Mouse (Mus musculus): ENCODE results near the gene Canx. TPM values are rescaled to one million over a fixed set of nuclear protein-coding genes. Genes with fewer than 3 reads are reported as not detected.

Canx gene
- polyA plus RNA-seq, 1 experiment from 2014 or later = 262 TPM

- peaks cover 11% of the 10 kb centered on the region for H3K36me3 ChIP-seq
- H3K9me3 ChIP-seq = no peaks in the 10 kb centered on the region
- H3K27me3 ChIP-seq (replicated peaks) = no peaks in the 10 kb centered on the region
- 80% methylated on average over 2 of the region's 2 CpGs for WGBS
- ATAC-seq (ENCODE audit: extremely low read depth, insufficient number of reproducible peaks, low FRiP score, low TSS enrichment) = no peak
- peaks cover 60% of the 10 kb centered on the region for H3K4me1 ChIP-seq
- no peak overlapping the region for H3K4me2 ChIP-seq
- no peak overlapping the region for H3K27ac ChIP-seq (replicated peaks)
- no peak overlapping the region for H3K9ac ChIP-seq
- no peak overlapping the region for H3K4me3 ChIP-seq
Observed at GRCm38 (mm10) chr11:50272819-50273218, 52.7 kb downstream of the Canx start.

DNA sequence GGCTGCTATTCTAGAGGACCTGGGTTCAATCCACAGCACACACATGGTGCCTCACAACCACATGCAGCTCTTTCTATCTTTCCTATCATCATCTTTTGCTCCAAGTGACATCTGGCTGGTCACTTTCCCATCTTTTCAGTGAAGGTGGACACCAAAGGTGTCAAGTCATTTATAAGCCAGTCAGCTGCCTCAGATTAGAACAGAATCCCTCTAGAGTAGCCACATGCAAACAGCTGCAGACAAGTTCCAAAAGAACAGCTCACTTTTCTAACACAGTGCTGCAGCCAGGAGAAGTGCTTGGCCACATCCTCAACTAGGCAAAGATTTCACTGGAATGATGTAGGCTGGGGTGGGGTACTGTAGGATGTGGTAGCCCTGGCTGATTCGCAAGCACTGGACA lies 55.6 kb downstream of the Canx start:
- no peaks in the 10 kb centered on the region for H3K9me3 ChIP-seq
- H3K27me3 ChIP-seq (replicated peaks) = no peaks in the 10 kb centered on the region
- no peak overlapping the region for H3K27ac ChIP-seq (replicated peaks)
- H3K4me2 ChIP-seq = no peak overlapping the region
- H3K4me3 ChIP-seq = no peak overlapping the region
- WGBS = 68% methylated on average over 1 of the region's 1 CpGs
- no peak overlapping the region for H3K9ac ChIP-seq
- no peak for ATAC-seq (ENCODE audit: extremely low read depth, insufficient number of reproducible peaks, low FRiP score, low TSS enrichment)
- H3K4me1 ChIP-seq = peaks cover 38% of the 10 kb centered on the region
- peaks cover 22% of the 10 kb centered on the region for H3K36me3 ChIP-seq

GRCm38 (mm10) chr11:50269163-50269562 lies 56.3 kb downstream of the Canx start:
- Histone ChIP-seq H3K4me2 (no peak overlapping the region), H3K36me3 (peaks cover 29% of the 10 kb centered on the region), H3K9me3 (no peaks in the 10 kb centered on the region), H3K4me1 (peaks cover 31% of the 10 kb centered on the region), H3K4me3 (no peak overlapping the region), H3K27me3 (replicated peaks) (no peaks in the 10 kb centered on the region), H3K27ac (replicated peaks) (no peak overlapping the region), H3K9ac (no peak overlapping the region)
- 75% methylated on average over 2 of the region's 2 CpGs for WGBS
- ATAC-seq (ENCODE audit: extremely low read depth, insufficient number of reproducible peaks, low FRiP score, low TSS enrichment) = no peak

DNA sequence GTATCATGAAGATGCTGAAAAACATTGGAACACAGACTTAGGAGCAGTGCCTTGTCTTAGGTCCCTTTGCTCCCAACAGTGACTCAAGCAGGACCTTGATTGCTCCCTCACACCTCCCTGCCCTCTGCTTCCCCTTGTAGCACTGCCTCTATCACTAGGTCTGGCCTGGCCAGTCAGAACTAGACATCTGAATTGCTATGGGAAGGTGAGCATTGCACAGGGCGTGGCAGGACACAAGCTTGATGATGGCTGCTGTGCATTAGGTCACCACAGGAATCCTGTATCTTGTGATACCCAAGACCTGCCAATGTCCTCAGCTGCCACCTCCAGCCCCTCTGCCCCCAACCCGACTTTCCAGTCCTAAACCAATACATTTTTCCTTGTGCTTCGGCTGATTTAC lies 58.5 kb downstream of the Canx start:
- H3K4me1 ChIP-seq = peaks cover 14% of the 10 kb centered on the region
- no peak overlapping the region for H3K4me2 ChIP-seq
- 94% methylated on average over 3 of the region's 3 CpGs for WGBS
- H3K36me3 ChIP-seq = peaks cover 50% of the 10 kb centered on the region
- H3K9me3 ChIP-seq = no peaks in the 10 kb centered on the region
- H3K9ac ChIP-seq = no peak overlapping the region
- no peak overlapping the region for H3K4me3 ChIP-seq
- H3K27me3 ChIP-seq (replicated peaks) = no peaks in the 10 kb centered on the region
- no peak for ATAC-seq (ENCODE audit: extremely low read depth, insufficient number of reproducible peaks, low FRiP score, low TSS enrichment)
- no peak overlapping the region for H3K27ac ChIP-seq (replicated peaks)

DNA sequence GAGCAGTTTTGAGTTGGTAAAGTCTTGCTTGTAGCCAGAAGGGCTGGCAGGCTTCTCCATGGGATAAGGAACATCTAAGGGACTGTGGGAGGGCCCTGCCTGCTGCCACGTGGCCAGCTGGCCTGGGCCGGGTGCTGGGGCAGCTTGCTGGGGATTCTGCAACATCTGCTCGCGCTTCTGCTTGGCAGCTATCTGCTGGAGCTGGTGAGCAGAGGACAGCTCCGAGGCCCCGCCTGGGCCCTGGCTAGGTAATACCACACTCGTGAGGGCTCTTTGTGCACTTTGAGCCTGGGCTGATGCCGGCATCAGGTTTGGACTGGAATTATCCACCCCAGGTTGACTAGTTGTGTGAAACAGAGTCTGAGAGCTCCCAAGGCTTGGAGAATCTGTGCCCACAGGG lies 59.5 kb downstream of the Canx start:
- H3K27ac ChIP-seq (replicated peaks) = no peak overlapping the region
- no peak for ATAC-seq (ENCODE audit: extremely low read depth, insufficient number of reproducible peaks, low FRiP score, low TSS enrichment)
- no peak overlapping the region for H3K4me2 ChIP-seq
- H3K4me3 ChIP-seq = no peak overlapping the region
- H3K36me3 ChIP-seq = peaks cover 61% of the 10 kb centered on the region
- no peaks in the 10 kb centered on the region for H3K9me3 ChIP-seq
- H3K27me3 ChIP-seq (replicated peaks) = no peaks in the 10 kb centered on the region
- no peak overlapping the region for H3K9ac ChIP-seq
- peaks cover 3% of the 10 kb centered on the region for H3K4me1 ChIP-seq
- 79% methylated on average over 8 of the region's 8 CpGs for WGBS

- no peaks in the 10 kb centered on the region for H3K27me3 ChIP-seq (replicated peaks)
- no peaks in the 10 kb centered on the region for H3K4me1 ChIP-seq
- ATAC-seq (ENCODE audit: extremely low read depth, insufficient number of reproducible peaks, low FRiP score, low TSS enrichment) = no peak
- no peak overlapping the region for H3K9ac ChIP-seq
- no peak overlapping the region for H3K4me2 ChIP-seq
- peaks cover 88% of the 10 kb centered on the region for H3K36me3 ChIP-seq
- H3K9me3 ChIP-seq = no peaks in the 10 kb centered on the region
- no peak overlapping the region for H3K4me3 ChIP-seq
- H3K27ac ChIP-seq (replicated peaks) = no peak overlapping the region
- 84% methylated on average over 3 of the region's 3 CpGs for WGBS
Observed at GRCm38 (mm10) chr11:50263198-50263597, 62.3 kb downstream of the Canx start.

GRCm38 (mm10) chr11:50262020-50262419 lies 63.5 kb downstream of the Canx start:
- Histone ChIP-seq H3K4me2 (no peak overlapping the region), H3K9ac (no peak overlapping the region), H3K27ac (replicated peaks) (no peak overlapping the region), H3K4me1 (no peaks in the 10 kb centered on the region), H3K4me3 (no peak overlapping the region), H3K9me3 (no peaks in the 10 kb centered on the region), H3K27me3 (replicated peaks) (no peaks in the 10 kb centered on the region), H3K36me3 (peaks cover 99% of the 10 kb centered on the region)
- ATAC-seq (ENCODE audit: extremely low read depth, insufficient number of reproducible peaks, low FRiP score, low TSS enrichment) = no peak
- 83% methylated on average over 4 of the region's 4 CpGs for WGBS

DNA sequence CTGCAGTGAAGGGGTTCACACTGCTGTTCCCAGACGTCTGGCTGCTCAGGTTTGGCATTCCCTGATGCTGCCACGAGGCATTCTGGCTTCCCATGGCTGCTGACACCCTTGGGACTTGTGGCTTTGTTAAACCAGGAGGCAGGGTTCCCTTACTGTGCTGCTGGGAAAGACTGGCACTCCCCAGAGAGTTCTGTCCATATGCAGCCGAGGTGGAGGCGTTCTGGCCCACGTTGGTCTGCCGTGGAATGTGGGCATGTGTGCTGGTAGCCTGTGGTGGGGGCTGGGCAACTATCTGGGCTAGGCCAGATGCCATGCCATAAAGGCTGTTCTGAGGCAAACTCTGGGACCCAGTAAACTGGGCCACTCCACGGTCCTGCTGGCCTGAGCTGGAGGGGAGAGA lies 67.2 kb downstream of the Canx start:
- no peaks in the 10 kb centered on the region for H3K9me3 ChIP-seq
- peaks cover 79% of the 10 kb centered on the region for H3K36me3 ChIP-seq
- no peak overlapping the region for H3K4me3 ChIP-seq
- 80% methylated on average over 7 of the region's 7 CpGs for WGBS
- H3K9ac ChIP-seq = no peak overlapping the region
- H3K4me1 ChIP-seq = peaks cover 5% of the 10 kb centered on the region
- H3K27ac ChIP-seq (replicated peaks) = no peak overlapping the region
- no peak overlapping the region for H3K4me2 ChIP-seq
- H3K27me3 ChIP-seq (replicated peaks) = no peaks in the 10 kb centered on the region
- no peak for ATAC-seq (ENCODE audit: extremely low read depth, insufficient number of reproducible peaks, low FRiP score, low TSS enrichment)

GRCm38 (mm10) chr11:50256615-50257014 lies 68.9 kb downstream of the Canx start:
- H3K4me3 ChIP-seq = no peak overlapping the region
- no peaks in the 10 kb centered on the region for H3K27me3 ChIP-seq (replicated peaks)
- no peak for ATAC-seq (ENCODE audit: extremely low read depth, insufficient number of reproducible peaks, low FRiP score, low TSS enrichment)
- no peak overlapping the region for H3K9ac ChIP-seq
- no peak overlapping the region for H3K4me2 ChIP-seq
- peaks cover 20% of the 10 kb centered on the region for H3K4me1 ChIP-seq
- H3K9me3 ChIP-seq = no peaks in the 10 kb centered on the region
- WGBS = 82% methylated on average over 7 of the region's 7 CpGs
- no peak overlapping the region for H3K27ac ChIP-seq (replicated peaks)
- H3K36me3 ChIP-seq = peaks cover 62% of the 10 kb centered on the region

DNA sequence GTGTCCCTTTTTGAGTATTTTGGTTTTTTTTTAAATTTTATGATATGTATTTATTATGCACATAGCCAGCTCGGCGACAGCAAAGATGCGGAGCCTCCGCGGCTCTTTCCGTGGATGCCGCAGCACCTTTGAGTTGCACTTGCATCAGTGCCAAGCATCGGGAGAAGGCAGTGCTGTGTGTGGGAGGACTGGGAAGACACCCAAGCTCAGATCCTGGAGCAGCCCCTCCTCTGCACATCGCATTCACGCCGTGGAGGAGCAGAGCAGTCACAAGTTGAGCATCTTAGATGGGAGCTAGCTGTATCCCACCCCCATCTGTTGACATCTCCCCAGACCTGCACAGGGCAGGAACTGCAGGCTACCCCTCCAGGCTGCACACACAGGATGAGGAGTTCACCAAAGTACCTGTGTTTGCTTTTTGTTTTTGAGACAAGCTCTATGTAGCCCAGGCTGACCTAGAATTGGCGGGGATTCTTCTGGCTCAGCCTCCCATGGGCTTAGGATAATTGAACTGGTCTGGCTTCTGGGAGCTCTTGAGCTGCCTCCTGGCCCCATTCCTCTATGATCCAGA lies 71.4 kb downstream of the Canx start:
- Histone ChIP-seq H3K9ac (no peak overlapping the region), H3K27ac (replicated peaks) (no peak overlapping the region), H3K4me3 (no peak overlapping the region), H3K4me1 (peaks cover 20% of the 10 kb centered on the region), H3K4me2 (no peak overlapping the region), H3K9me3 (no peaks in the 10 kb centered on the region), H3K36me3 (peaks cover 36% of the 10 kb centered on the region), H3K27me3 (replicated peaks) (no peaks in the 10 kb centered on the region)
- no peak for ATAC-seq (ENCODE audit: extremely low read depth, insufficient number of reproducible peaks, low FRiP score, low TSS enrichment)
- 77% methylated on average over 12 of the region's 12 CpGs for WGBS

GRCm38 (mm10) chr11:50253393-50253792 lies 72.1 kb downstream of the Canx start:
- Histone ChIP-seq H3K36me3 (peaks cover 29% of the 10 kb centered on the region), H3K9ac (no peak overlapping the region), H3K9me3 (no peaks in the 10 kb centered on the region), H3K4me2 (no peak overlapping the region), H3K4me1 (peaks cover 20% of the 10 kb centered on the region), H3K27ac (replicated peaks) (no peak overlapping the region), H3K27me3 (replicated peaks) (no peaks in the 10 kb centered on the region), H3K4me3 (no peak overlapping the region)
- no peak for ATAC-seq (ENCODE audit: extremely low read depth, insufficient number of reproducible peaks, low FRiP score, low TSS enrichment)
- 52% methylated on average over 1 of the region's 1 CpGs for WGBS

DNA sequence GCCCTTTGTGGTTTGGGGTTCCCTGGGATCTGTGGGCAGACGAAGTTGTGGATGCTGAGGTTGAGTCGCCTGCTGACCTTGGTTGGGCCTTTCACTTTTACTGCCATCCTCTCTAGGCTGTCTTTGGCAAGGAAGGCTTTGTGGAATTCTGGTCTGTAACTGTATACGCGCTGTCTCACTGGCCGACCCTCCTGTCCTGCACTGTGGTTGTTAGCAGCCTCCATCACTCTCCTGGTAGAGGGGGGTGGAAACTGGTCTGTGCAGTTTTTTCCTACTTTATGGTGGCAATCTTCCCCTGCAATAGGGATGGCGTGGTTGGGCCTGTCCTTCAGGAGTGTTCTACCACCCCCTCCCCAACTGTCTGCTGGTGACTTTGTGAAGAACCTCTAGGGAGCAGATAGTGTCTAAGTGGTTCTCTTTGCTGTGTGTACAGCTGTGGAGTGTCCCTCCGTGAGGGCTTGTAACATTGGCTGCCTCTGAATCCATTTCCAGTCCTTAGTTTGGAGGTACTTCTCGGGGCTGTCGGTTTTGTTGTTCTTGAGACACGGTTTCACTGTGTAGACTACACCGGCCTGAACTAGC lies 72.7 kb downstream of the Canx start:
- Histone ChIP-seq H3K27me3 (replicated peaks) (no peaks in the 10 kb centered on the region), H3K4me2 (no peak overlapping the region), H3K27ac (replicated peaks) (no peak overlapping the region; the same call in 1 of the 2 replicates), H3K4me3 (no peak overlapping the region), H3K4me1 (peaks cover 20% of the 10 kb centered on the region), H3K36me3 (peaks cover 23% of the 10 kb centered on the region), H3K9ac (peak overlapping the region; percentile 42; the same call in 1 of the 2 replicates), H3K9me3 (no peaks in the 10 kb centered on the region)
- WGBS = 58% methylated on average over 11 of the region's 11 CpGs
- ATAC-seq (ENCODE audit: extremely low read depth, insufficient number of reproducible peaks, low FRiP score, low TSS enrichment) = no peak

All from heart, embryonic 13.5 days (tissue).